Mouse (Mus musculus) hindbrain, embryonic 16.5 days (tissue): ENCODE measurements around the gene Dr1. TPM values are rescaled to one million over a fixed set of nuclear protein-coding genes. Genes with fewer than 3 reads are reported as not detected.
"Not testable (repeated sequence)": the region's sequence is repeated elsewhere in the genome, so short reads cannot be mapped to it uniquely, and the experiment has no call there.

Source experiments
- ATAC-seq: fragments of 200-750 bp; cut with Nextera tagmentation; 2 replicates; pipeline ENCODE4 v1.8.0; 2017; ENCODE audit warnings: moderate TSS enrichment, moderate library complexity
- H3K27ac ChIP-seq: fragments of 300-500 bp; sonication (generic); 2 replicates; pipeline ENCODE4 v1.5.1; 2014; ENCODE audit warnings: low read depth, mild to moderate bottlenecking, control low read depth, low read length, moderate library complexity
- H3K27me3 ChIP-seq: fragments of 300-500 bp; sonication (generic); replicated peaks from 2 replicates; pipeline ENCODE4 v1.6.1; 2014; ENCODE audit warnings: low read length; ENCODE audit not compliant: control insufficient read depth, insufficient read depth
- H3K36me3 ChIP-seq: fragments of 300-500 bp; sonication (generic); 2 replicates; pipeline ENCODE4 v1.6.1; 2014; ENCODE audit warnings: mild to moderate bottlenecking, low read length, moderate library complexity, mixed read lengths; ENCODE audit not compliant: control insufficient read depth, insufficient read depth
- H3K4me1 ChIP-seq: fragments of 300-500 bp; sonication (generic); 2 replicates; pipeline ENCODE4 v1.6.1; 2014; ENCODE audit warnings: low read depth, low read length; ENCODE audit not compliant: control insufficient read depth, insufficient read depth
- H3K4me2 ChIP-seq: fragments of 300-500 bp; sonication (generic); 2 replicates; pipeline ENCODE4 v1.6.1; 2014; ENCODE audit warnings: mild to moderate bottlenecking, low read length, control low read depth, moderate library complexity
- H3K4me3 ChIP-seq: fragments of 300-500 bp; sonication (generic); 2 replicates; pipeline ENCODE4 v1.5.1; 2014; ENCODE audit warnings: mild to moderate bottlenecking, low read length, control low read depth, moderate library complexity
- H3K9ac ChIP-seq: fragments of 300-500 bp; sonication (generic); 2 replicates; pipeline ENCODE4 v1.6.1; 2014; ENCODE audit warnings: low read depth, mild to moderate bottlenecking, control low read depth, low read length, moderate library complexity
- H3K9me3 ChIP-seq: fragments of 300-500 bp; sonication (generic); 2 replicates; pipeline ENCODE4 v1.6.1; 2014; ENCODE audit warnings: mild to moderate bottlenecking, low read length, moderate library complexity; ENCODE audit not compliant: control insufficient read depth
- WGBS: fragments of 180-500 bp; shearing (Covaris S2); extraction: QIAGEN DNeasy Blood & Tissue Kit; methylation state at CpG from one replicate; pipeline ENCODE4 v1.1.7; 2014; 5-methylcytosine and 5-hydroxymethylcytosine counted together
- polyA plus RNA-seq: library from polyadenylated mRNA; unstranded; fragments of >200 nt; fragmentation: Nextera tagmentation; extraction: Ambion mirVana; gene quantifications from 2 replicates; pipeline ENCODE4 v1.2.1, GENCODE M21; 2015

Gene Dr1
- polyA plus RNA-seq, 1 experiment from 2014 or later, result 41.7 TPM

GRCm38 (mm10) chr5:108269063-108269810 lies 540 bp downstream of the Dr1 start:
- no peaks in the 10 kb centered on the region for H3K9me3 ChIP-seq
- H3K27me3 ChIP-seq, result no peaks in the 10 kb centered on the region
- H3K36me3 ChIP-seq, result no peaks in the 10 kb centered on the region
- ATAC-seq, result peak; percentile 79
- H3K9ac ChIP-seq, result peak overlapping the region; percentile 91
- H3K4me2 ChIP-seq, result peak overlapping the region; percentile 86
- H3K4me3 ChIP-seq, result peak overlapping the region; percentile 73
- under 1% methylated on average over 32 of the region's 44 CpGs for WGBS
- H3K4me1 ChIP-seq, result peaks cover 32% of the 10 kb centered on the region
- peak overlapping the region; percentile 90 for H3K27ac ChIP-seq

GRCm38 (mm10) chr5:108269811-108270151 lies 1.1 kb downstream of the Dr1 start:
- Histone ChIP-seq H3K36me3 (no peaks in the 10 kb centered on the region), H3K9ac (peak overlapping the region; percentile 91), H3K27ac (no peak overlapping the region; the same call in 1 of the 2 replicates), H3K4me3 (peak overlapping the region; percentile 73), H3K9me3 (no peaks in the 10 kb centered on the region), H3K4me2 (peak overlapping the region; percentile 86), H3K27me3 (no peaks in the 10 kb centered on the region), H3K4me1 (peaks cover 32% of the 10 kb centered on the region)
- 16% methylated on average over 7 of the region's 7 CpGs for WGBS
- no peak for ATAC-seq

GRCm38 (mm10) chr5:108270415-108270814 lies 1.7 kb downstream of the Dr1 start:
- Histone ChIP-seq H3K9me3 (no peaks in the 10 kb centered on the region), H3K9ac (peak overlapping the region; percentile 41; the same call in 1 of the 2 replicates)
- WGBS, result 52% methylated on average over 9 of the region's 9 CpGs

GRCm38 (mm10) chr5:108271345-108271744 lies 2.6 kb downstream of the Dr1 start:
- H3K4me3 ChIP-seq, H3K36me3 ChIP-seq, H3K27me3 ChIP-seq, H3K9me3 ChIP-seq, H3K27ac ChIP-seq, ATAC-seq, H3K9ac ChIP-seq: not testable (repeated sequence)
- Histone ChIP-seq H3K4me1 (peaks cover 32% of the 10 kb centered on the region), H3K4me2 (peak overlapping the region; percentile 48)
- WGBS, result 97% methylated on average over 6 of the region's 6 CpGs

More at GRCm38 (mm10) chr5:108270415-108270814, 1.7 kb downstream of the Dr1 start:
- H3K27me3 ChIP-seq, result no peaks in the 10 kb centered on the region
- H3K4me1 ChIP-seq, result peaks cover 32% of the 10 kb centered on the region
- peak overlapping the region; percentile 73 for H3K4me3 ChIP-seq
- no peaks in the 10 kb centered on the region for H3K36me3 ChIP-seq
- H3K27ac ChIP-seq, result no peak overlapping the region
- peak overlapping the region; percentile 86 for H3K4me2 ChIP-seq
- ATAC-seq, result no peak

- H3K36me3 ChIP-seq, result no peaks in the 10 kb centered on the region
- H3K9ac ChIP-seq, result no peak overlapping the region
- no peak for ATAC-seq
- H3K9me3 ChIP-seq, result no peaks in the 10 kb centered on the region
- WGBS, result 91% methylated on average over 2 of the region's 2 CpGs
- H3K27ac ChIP-seq, result no peak overlapping the region
- no peak overlapping the region for H3K4me2 ChIP-seq
- H3K4me1 ChIP-seq, result no peaks in the 10 kb centered on the region
- no peak overlapping the region for H3K4me3 ChIP-seq
- no peaks in the 10 kb centered on the region for H3K27me3 ChIP-seq
These were observed 18.3 kb downstream of the Dr1 start for GRCm38 (mm10) chr5:108286957-108287356.

- Histone ChIP-seq H3K4me2 (no peak overlapping the region), H3K4me1 (no peaks in the 10 kb centered on the region), H3K27me3 (no peaks in the 10 kb centered on the region), H3K9me3 (no peaks in the 10 kb centered on the region), H3K9ac (no peak overlapping the region), H3K27ac (no peak overlapping the region), H3K36me3 (no peaks in the 10 kb centered on the region), H3K4me3 (no peak overlapping the region)
- 78% methylated on average over 3 of the region's 3 CpGs for WGBS
- no peak for ATAC-seq
These were observed 32.9 kb downstream of the Dr1 start for GRCm38 (mm10) chr5:108301567-108301966.

- no peaks in the 10 kb centered on the region for H3K36me3 ChIP-seq
These were observed 43.7 kb downstream of the Dr1 start, which contains the start of gene Pigg for GRCm38 (mm10) chr5:108312224-108313064. Gene Pigg (plus strand): TSS chr5:108312609.

GRCm38 (mm10) chr5:108313065-108313860 lies 44.6 kb downstream of the Dr1 start:
- Histone ChIP-seq H3K4me1 (peaks cover 5% of the 10 kb centered on the region), H3K27me3 (no peaks in the 10 kb centered on the region), H3K27ac (no peak overlapping the region), H3K36me3 (no peaks in the 10 kb centered on the region), H3K4me2 (peak overlapping the region; percentile 93), H3K9ac (peak overlapping the region; percentile 85), H3K9me3 (no peaks in the 10 kb centered on the region; the same call in 1 of the 2 replicates), H3K4me3 (peak overlapping the region; percentile 86)
- WGBS, result 6% methylated on average over 16 of the region's 16 CpGs
- ATAC-seq, result peak; percentile 7

More at GRCm38 (mm10) chr5:108312224-108313064, 43.7 kb downstream of the Dr1 start, which contains the start of gene Pigg:
- peak within 1 kb of the TSS; percentile 85 for H3K9ac ChIP-seq
- peaks cover 5% of the 10 kb centered on the region for H3K4me1 ChIP-seq
- ATAC-seq, result peak; percentile 99
- peak within 1 kb of the TSS; percentile 86 for H3K4me3 ChIP-seq
- H3K27me3 ChIP-seq, result no peaks in the 10 kb centered on the region
- under 1% methylated on average over 56 of the region's 57 CpGs for WGBS
- H3K4me2 ChIP-seq, result peak within 1 kb of the TSS; percentile 93
- no peaks in the 10 kb centered on the region; the same call in 1 of the 2 replicates for H3K9me3 ChIP-seq
- peak within 1 kb of the TSS; percentile 82 for H3K27ac ChIP-seq
